Mouse (Mus musculus) megakaryocyte, embryonic 14.5 days (primary cell): ENCODE measurements around the gene Cdkl4.

Source experiments
- FLI1 ChIP-seq: IDR thresholded peaks from 2 replicates; pipeline ENCODE4 v1.6.1; 2012; ENCODE audit warnings: low read length, inconsistent platforms, mixed read lengths
- GATA1 ChIP-seq: IDR thresholded peaks from 3 replicates; pipeline ENCODE4 v1.6.1; 2012; ENCODE audit warnings: mixed read lengths, low read length, inconsistent platforms, borderline replicate concordance

DNA sequence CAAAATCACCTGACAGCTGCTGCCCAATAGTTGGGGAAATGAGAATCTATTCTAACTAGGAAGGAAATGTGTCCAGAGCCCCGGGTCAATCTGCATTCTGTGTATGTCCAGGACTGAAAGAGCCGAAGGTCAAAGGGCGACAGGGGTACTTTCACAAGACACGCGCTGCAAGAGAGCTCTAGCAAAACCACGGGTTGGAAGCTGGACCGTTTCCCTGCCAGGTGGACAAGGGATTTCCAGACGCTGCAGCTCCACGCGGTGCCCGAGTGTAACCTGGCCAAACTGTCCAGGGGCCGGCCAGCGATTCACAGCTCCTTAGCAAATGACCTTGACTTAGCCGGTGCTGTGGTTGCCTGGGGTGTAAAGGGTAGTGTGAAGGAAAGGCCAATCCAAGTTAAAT is 19.0 kb downstream of the Cdkl4 start:
- TF ChIP-seq FLI1 (no peak), GATA1 (no peak)
